Mouse (Mus musculus): ENCODE results near the gene Chd4.

Chd4 gene

DNA sequence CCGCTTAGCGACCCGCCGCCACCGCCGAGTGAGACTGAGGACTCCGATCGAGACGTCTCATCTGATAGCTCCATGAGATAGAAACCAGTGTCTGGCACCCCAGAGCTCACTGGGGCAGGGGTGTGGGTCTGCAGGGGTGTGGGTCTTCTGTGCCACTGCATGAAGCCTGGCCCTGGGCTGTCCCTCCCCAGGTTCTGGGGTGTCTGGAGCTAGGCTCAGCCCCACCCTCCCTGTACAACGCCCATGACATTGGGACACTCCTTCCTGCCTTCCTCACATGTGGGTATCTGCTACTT lies 64.7 kb downstream of the Chd4 start:
- in situ Hi-C loops (cut with MboI): loop anchor here (5.0 kb wide), 1 partner anchor 112 kb away; no protein-coding TSS in a partner anchor

DNA sequence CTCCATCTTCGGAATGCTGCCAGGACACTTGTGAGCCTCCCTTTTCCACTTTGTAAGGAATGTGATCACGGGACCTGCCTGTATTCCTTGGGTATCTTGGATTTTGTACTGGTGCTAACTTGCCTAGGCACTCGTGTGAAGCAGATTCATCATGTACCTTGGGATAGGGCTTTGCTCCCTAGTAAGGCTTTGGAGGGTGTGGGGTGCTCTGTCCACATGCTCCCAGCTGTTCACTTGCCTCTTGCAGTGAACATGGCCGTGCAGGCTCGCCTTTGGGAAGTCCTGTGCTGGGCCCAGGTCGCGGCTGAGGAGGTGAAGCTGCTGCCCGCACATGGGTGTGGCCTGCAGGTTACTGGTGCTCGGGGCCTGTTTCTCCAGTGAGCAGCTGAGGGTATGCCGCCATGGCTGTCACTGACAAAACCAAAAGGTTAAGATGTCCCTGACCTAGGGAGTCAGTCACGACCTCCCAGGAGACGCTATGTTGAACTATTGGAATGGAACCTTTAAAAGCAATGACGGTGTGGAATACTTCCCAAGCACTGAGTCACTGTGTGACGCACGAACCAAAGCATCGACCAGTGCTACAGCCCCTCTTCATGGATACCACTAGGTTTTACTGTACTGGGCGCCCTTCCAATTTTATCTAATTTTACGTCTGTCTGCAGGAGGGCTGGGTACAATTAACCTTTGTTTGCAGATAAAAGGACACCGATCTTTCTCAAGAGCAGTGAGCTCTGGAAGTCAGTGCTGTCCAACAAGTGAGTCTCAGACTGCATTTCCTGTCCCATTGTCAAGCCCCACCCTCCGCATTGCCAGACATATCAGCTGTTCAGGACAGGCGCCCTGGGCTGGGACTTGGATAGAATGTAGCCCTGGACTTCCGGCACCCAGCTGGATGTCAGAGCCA lies 65.3 kb downstream of the Chd4 start:
- in situ Hi-C loops (cut with MboI): loop anchor here (5.0 kb wide), 1 partner anchor 111 kb away; no protein-coding TSS in a partner anchor

DNA sequence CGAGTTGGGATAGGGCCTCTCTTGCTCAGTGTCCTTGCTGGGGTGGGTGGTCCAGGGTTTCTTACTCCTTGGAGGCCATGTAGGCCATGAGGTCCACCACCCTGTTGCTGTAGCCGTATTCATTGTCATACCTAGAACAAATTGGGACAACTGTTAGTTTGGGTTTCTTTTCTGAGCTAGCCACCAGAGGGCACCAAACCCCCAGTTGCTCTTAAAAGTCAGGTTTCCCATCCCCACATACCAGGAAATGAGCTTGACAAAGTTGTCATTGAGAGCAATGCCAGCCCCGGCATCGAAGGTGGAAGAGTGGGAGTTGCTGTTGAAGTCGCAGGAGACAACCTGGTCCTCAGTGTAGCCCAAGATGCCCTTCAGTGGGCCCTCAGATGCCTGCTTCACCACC lies 66.2 kb downstream of the Chd4 start:
- in situ Hi-C loops (cut with MboI): loop anchor here (5.0 kb wide), 1 partner anchor 110 kb away; no protein-coding TSS in a partner anchor

DNA sequence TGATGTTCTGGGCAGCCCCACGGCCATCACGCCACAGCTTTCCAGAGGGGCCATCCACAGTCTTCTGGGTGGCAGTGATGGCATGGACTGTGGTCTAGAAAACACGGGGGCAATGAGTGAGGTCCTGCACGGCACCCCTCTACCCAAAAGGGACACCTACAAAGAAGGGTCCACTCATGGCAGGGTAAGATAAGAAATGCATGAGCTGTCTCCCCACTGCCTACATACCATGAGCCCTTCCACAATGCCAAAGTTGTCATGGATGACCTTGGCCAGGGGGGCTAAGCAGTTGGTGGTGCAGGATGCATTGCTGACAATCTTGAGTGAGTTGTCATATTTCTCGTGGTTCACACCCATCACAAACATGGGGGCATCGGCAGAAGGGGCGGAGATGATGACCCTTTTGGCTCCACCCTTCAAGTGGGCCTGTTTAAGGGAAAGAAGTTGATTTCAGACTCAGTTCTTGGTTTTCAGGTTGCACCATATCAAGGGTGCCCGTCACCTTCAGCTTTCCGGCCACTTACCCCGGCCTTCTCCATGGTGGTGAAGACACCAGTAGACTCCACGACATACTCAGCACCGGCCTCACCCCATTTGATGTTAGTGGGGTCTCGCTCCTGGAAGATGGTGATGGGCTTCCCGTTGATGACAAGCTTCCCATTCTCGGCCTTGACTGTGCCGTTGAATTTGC lies 67.0 kb downstream of the Chd4 start:
- in situ Hi-C loops (cut with MboI): loop anchor here (5.0 kb wide), 1 partner anchor 110 kb away; no protein-coding TSS in a partner anchor

DNA sequence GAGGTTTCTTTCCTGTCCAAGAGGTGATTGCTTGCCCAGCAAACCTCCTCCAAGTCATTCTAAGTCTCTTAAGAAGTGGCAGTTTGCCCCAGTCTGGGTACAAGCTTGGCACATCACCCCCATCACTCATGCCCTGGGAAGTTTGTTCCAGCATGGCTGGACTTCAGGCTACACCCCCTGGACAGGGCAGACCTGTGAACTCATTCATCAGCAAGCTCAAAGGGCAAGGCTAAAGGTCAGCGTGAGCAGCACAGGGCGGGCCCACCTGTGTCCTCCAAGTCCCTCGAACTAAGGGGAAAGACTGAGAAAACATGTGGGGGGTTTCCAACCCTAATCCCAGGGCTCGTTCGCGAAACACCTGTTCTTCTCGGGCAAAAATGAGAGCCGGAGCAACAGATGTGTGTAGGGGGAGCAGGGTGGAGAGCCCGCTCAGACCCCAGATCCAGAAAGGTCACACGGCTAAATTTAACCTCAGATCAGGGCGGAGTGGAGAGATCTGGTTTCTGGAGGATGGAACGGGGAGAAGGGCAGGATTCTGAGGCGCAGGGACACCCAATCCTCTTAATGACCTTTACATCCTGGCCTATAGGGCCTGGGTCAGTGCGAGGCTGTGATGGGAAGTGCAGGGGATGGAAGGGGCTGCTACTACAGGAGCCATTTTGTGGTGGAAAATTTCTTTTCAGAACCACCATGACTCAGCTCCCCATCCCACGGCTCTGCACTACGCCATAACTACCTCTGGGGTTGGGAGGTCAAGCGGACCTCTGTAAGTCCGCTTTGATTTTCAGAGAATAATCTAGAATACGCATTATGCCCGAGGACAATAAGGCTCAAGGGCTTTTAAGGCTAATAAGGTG lies 68.2 kb downstream of the Chd4 start:
- in situ Hi-C loops (cut with MboI): loop anchor here (5.0 kb wide), 1 partner anchor 108 kb away; no protein-coding TSS in a partner anchor

DNA sequence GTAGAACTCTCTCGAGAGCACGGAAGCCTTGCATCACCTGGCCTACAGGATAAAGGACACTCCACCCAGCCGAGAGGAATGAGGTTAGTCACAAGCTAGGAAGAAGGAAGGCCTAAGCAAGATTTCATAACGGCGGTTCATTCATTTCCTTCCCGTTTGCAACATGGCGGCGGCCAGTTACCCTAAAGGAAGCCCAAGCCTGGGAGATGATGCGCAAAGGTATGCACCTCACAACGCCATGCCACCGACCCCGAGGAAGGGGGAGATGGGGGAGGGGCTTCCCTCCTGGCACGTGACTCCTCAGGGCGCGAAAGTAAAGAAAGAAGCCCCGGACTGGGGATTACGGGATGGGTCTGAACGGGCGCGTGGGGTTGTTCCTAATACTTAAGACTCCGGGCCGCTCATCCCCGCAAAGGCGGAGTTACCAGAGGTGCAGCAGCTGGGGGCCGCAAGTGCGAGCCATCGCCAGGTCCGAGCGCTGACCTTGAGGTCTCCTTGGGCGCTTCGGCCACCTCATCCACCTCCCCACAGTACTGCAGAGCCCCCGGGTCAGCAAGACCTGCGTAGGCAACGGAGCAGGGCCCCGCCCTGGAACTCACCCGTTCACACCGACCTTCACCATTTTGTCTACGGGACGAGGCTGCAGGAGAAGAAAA lies 69.0 kb downstream of the Chd4 start:
- in situ Hi-C loops (cut with MboI): loop anchor here (5.0 kb wide), 1 partner anchor 108 kb away; no protein-coding TSS in a partner anchor

DNA sequence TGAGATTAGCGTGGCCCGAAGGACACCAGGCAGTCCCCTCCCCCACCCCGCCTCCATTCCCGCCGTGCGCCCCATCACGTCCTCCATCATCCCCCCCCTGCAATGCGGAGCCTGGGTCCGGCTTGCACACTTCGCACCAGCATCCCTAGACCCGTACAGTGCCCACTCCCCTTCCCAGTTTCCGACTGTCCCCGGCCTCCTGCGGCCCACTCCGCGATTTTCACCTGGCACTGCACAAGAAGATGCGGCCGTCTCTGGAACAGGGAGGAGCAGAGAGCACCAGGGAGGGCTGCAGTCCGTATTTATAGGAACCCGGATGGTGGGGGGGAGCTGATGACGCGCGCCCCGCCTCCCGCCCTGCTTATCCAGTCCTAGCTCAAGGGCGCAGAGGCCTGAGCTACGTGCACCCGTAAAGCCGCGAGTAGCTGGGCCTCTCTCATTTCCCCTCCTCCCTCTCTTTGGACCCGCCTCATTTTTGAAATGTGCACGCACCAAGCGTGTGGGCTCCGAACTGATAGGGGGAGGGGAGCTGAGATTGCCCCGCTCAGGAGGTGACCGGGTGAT lies 69.6 kb downstream of the Chd4 start:
- in situ Hi-C loops (cut with MboI): no loop called here

DNA sequence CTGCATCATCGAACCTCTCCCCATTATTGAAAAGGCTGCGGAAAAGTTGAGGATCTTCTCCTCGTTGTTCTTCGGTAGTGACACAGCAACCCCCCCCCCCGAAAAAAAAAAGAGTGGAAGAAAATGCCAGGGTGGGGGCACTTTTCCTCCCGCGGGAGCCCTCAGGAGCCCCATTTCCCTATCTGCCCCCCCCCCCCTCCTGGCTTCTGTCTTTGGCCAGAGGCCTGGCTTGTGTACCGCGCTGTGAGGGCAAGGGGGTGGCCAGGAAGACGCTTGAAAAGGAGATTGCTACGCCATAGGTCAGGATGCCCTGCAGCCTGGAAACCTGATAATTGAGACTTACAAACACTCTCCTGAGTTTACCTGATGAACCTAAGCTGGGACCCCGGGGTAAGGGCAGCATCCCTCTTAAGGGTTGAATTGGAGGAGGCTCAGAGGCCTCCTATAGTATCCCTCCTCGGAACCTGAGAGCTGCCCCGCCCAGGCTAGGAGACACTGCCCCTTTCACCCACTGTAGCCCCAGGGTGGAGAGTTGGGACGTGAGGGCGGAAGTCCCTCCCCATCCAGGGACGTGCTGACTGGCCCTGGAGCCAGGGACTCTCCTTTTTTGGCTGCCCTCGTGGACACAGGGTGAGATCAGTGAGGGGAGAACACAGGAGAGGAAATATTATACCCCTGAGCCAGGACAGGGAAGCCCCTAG lies 70.4 kb downstream of the Chd4 start, which contains the start of gene Gapdh:
Gene Gapdh, minus strand, starts transcription at position 417 of the 701 bp plus-strand sequence.
- in situ Hi-C loops (cut with MboI): no loop called here

DNA sequence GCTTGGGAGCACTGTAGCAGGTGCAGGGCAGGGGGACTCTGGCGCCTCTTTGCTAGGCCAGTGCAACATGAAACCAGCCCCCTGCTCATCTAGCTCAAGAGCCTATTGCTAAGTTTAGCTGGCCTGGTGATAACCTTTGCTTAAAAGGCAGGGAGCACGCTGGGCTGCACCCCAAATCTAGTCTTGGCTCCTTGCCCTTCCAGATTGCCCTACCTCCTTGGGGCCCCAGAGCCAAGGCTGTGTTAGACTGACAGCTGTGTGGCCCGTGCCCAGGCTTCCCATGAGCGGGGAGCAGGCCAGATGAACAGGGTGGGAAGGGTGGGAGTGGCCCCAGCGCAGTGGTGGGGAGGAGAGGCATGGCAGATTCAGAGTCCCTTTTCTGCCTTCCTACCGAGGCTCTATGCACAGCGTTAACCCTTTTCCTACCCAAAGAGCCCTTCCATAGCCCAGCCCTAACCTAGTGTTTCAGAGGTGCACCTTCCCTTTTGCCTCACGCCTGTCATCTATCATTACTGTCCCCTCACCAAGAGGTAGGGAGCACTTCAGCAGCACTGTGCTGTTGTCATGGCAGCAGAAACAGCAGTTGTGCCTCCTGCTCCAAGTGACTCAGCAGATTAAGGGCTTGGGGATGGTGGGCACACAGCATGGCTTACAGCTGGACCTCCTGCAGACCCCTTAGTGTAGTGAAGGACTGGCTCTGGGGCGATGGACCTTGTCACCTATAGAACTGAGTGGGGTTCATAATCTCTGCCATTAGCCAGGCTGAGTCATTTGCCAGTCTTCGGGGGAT lies 71.3 kb downstream of the Chd4 start:
- in situ Hi-C loops (cut with MboI): no loop called here

DNA sequence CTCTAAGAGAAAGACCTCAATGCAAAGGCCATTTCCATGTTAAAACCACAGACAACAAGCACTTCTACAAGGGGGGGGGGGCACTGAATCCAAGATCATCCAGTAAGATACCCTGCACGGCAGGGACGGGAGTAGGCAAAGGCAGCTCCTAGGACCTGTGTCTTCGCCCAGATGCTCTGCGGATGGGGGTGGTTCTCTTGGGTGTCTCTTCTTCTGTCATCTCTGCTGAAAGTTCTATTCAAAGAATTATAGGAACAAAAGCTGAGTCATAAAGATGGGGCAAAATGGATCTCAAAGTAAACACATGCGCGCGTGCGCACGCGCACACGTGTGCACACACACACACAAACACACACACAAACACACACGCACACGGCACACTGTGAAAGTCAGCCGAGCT lies 72.3 kb downstream of the Chd4 start:
- in situ Hi-C loops (cut with MboI): no loop called here

DNA sequence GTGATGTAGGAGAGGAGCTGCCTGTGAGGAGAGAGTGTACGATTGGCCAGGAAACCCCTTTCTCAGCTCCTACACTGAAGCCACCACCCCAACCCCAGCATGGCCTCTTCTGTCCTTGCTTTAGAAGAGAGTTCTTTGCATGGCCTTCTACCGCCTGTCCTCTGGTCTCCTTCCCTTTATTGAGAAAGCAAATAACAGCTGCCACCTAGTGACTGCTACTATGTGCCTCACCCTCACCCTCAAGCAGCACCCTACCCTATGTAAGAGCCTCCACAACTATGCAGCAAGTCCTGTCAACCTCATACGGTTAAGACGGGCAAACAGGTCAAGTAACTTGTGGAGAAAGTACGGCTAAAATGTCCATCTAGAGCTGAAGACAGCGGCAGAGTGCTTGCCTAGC lies 74.4 kb downstream of the Chd4 start:
- in situ Hi-C loops (cut with MboI): no loop called here

DNA sequence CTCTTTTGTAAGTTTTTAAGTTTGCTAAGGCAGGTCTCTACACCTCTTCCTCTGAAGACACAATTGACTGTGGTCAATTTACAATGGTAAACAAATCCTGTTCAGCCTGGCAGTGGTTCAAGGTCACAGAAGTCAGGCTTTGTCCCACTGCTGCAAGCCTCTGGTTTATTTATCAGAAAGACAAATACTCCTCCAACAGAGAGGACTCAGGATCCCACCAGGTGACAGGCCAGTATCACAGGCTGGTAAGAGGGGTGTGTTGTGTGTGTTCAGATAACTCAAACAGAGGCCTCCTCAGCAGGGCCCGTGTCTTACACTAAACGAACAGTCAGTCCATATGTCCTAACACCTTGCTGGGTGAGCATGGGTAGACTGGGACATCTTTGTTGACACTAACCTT lies 76.7 kb downstream of the Chd4 start:
- in situ Hi-C loops (cut with MboI): no loop called here

DNA sequence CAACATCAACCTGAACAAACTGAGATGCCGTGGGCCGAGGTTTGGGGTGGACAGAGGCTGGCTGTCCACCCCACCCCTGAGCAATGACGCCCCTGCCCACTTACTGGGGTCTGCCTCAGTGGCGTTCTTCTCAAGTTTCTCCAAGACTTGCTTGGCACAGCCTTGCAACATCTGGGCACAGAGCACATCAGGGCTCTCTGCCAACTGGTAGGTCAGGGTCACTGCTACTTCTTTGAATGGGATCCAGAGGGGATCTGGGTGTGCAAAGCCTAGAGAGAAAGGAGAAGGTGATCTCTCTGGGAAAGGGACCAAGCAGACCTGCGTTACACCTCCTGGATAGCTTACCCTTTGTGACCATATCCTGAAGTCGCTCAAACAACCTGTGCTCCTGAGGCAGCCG lies 77.5 kb downstream of the Chd4 start:
- in situ Hi-C loops (cut with MboI): no loop called here

DNA sequence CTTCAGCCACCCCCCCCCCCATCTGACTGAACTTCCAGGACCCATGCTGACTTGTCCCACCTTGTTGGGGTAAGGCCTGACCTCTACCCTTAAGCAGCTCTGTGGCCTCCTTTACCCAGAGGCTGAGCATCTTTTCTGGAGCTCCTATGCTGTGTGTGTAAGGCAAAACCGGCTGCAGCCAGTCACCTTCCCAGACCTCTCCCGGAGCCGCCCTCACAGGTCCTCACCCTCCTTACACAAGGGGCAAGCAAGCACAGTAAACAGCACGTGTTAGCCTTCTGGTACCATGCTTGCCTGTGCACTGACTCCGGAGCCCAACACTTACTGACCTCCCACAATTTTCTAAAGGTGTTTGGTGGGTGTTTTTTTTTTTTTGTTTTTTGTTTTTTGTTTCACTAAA lies 79.7 kb downstream of the Chd4 start:
- in situ Hi-C loops (cut with MboI): no loop called here

DNA sequence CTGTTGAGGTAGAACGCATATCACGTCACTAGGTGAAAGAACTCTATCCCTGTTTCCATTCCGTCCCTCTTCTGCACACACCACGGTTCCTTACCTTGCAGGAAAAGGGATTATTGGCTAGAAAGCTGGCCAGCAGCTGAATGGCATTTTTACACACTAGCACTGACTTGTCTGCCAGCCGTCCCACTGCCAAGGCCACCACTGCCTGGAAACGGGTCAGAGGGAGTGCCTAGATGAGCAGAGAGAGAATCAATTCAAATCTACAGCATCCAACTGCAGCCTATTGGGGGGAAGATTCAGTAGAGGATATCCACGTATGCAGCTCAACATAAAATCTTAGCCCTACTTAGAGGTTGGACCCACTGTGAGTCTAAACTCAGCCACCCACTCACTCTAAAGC lies 83.8 kb downstream of the Chd4 start:
- in situ Hi-C loops (cut with MboI): no loop called here

Measured in mature B cell (primary cell).